Mouse (Mus musculus) layer of hippocampus, adult 8-10 months (tissue): Measurements from ENCODE around the gene Dao. TPM values are rescaled to one million over a fixed set of nuclear protein-coding genes. Genes with fewer than 3 reads are reported as not detected.

Experiments
- DNase-seq, 2 experiments: peaks; one replicate each; pipeline ENCODE4 v3.0.0; 2022; ENCODE audit warnings: low spot score in 2 of 2
- total RNA-seq, 4 experiments: library from RNA; stranded (reverse); gene quantifications; 2 replicates each; pipeline ENCODE4 v1.2.4; 2022

Dao gene
- under 1 TPM in 1 of 4 experiments, not detected in 3; 0.31 TPM for total RNA-seq

GRCm38 (mm10) chr5:114003542-114003941 lies at the start of gene Dao:
Gene Dao, plus strand, starts transcription at chr5:114003703.
- DNase-seq, result no peak

- DNase-seq, result peak; percentile 71 to 85
Measured at GRCm38 (mm10) chr5:113954421-113954820, 49.1 kb upstream of the Dao start.

- no peak for DNase-seq
Measured at GRCm38 (mm10) chr5:113955281-113955680, 48.2 kb upstream of the Dao start.

GRCm38 (mm10) chr5:113955691-113956090 lies 47.8 kb upstream of the Dao start:
- no peak for DNase-seq

- peak; percentile 53 to 76 for DNase-seq
Measured at GRCm38 (mm10) chr5:113956510-113956909, 47.0 kb upstream of the Dao start.

GRCm38 (mm10) chr5:113959039-113959438 lies 44.5 kb upstream of the Dao start:
- DNase-seq, result no peak

GRCm38 (mm10) chr5:113960416-113960815 lies 43.1 kb upstream of the Dao start:
- DNase-seq, result no peak

- no peak for DNase-seq
Measured at GRCm38 (mm10) chr5:113961776-113962175, 41.7 kb upstream of the Dao start.

- no peak for DNase-seq
Measured at GRCm38 (mm10) chr5:113964972-113965371, 38.5 kb upstream of the Dao start.

GRCm38 (mm10) chr5:113965659-113966185 lies 37.8 kb upstream of the Dao start:
- DNase-seq, result peak; percentile 49 to 50

- no peak for DNase-seq
Measured at GRCm38 (mm10) chr5:113966452-113967150, 36.9 kb upstream of the Dao start.

- DNase-seq, result no peak
Measured at GRCm38 (mm10) chr5:113968371-113968770, 35.1 kb upstream of the Dao start.

GRCm38 (mm10) chr5:113971434-113971960 lies 32.0 kb upstream of the Dao start:
- no peak for DNase-seq

GRCm38 (mm10) chr5:113972589-113973515 lies 30.7 kb upstream of the Dao start:
- DNase-seq, result no peak

- DNase-seq, result no peak
Measured at GRCm38 (mm10) chr5:113973790-113974189, 29.7 kb upstream of the Dao start.

- no peak for DNase-seq
Measured at GRCm38 (mm10) chr5:113974576-113974975, 28.9 kb upstream of the Dao start.

GRCm38 (mm10) chr5:113975538-113976215 lies 27.8 kb upstream of the Dao start:
- DNase-seq, result peak in 1 of 2 experiments; percentile 38

GRCm38 (mm10) chr5:113976597-113976996 lies 26.9 kb upstream of the Dao start:
- no peak for DNase-seq

- DNase-seq, result no peak
Measured at GRCm38 (mm10) chr5:113977309-113977708, 26.2 kb upstream of the Dao start.

GRCm38 (mm10) chr5:113980511-113980910 lies 23.0 kb upstream of the Dao start:
- no peak for DNase-seq

- no peak for DNase-seq
Measured at GRCm38 (mm10) chr5:113981171-113981570, 22.3 kb upstream of the Dao start.
